Mouse (Mus musculus) hindbrain, postnatal 0 days (tissue): ENCODE results near the gene Hsd11b1. TPM values are rescaled to one million over a fixed set of nuclear protein-coding genes. Genes with fewer than 3 reads are reported as not detected.

ENCODE experiments used
- ATAC-seq: fragments of 200-750 bp; cut with Nextera tagmentation; 2 replicates; pipeline ENCODE4 v1.8.0; 2017; ENCODE audit warnings: mild to moderate bottlenecking, moderate TSS enrichment, moderate library complexity
- DNase-seq: peaks from one replicate; pipeline ENCODE4 v3.0.0-alpha.2; 2015; ENCODE audit warnings: low spot score
- H3K27ac ChIP-seq: fragments of 300-500 bp; sonication (generic); 2 replicates; pipeline ENCODE4 v1.5.1; 2014; ENCODE audit warnings: mild to moderate bottlenecking
- H3K27me3 ChIP-seq: fragments of 300-500 bp; sonication (generic); 2 replicates; pipeline ENCODE4 v1.6.1; 2014; ENCODE audit warnings: low read length, mixed read lengths; ENCODE audit not compliant: insufficient read depth
- H3K36me3 ChIP-seq: fragments of 300-500 bp; sonication (generic); 2 replicates; pipeline ENCODE4 v1.6.1; 2014; ENCODE audit warnings: low read length, mixed read lengths; ENCODE audit not compliant: insufficient read depth
- H3K4me1 ChIP-seq: fragments of 300-500 bp; sonication (generic); 2 replicates; pipeline ENCODE4 v1.6.1; 2014; ENCODE audit warnings: antibody characterized with exemption, low read length, mixed read lengths; ENCODE audit not compliant: insufficient read depth
- H3K4me2 ChIP-seq: fragments of 300-500 bp; sonication (generic); 2 replicates; pipeline ENCODE4 v1.6.1; 2014; ENCODE audit warnings: low read depth, mild to moderate bottlenecking, low read length, moderate library complexity, mixed read lengths
- H3K4me3 ChIP-seq: fragments of 300-500 bp; sonication (generic); 2 replicates; pipeline ENCODE4 v1.5.1; 2014; ENCODE audit warnings: low read length
- H3K9ac ChIP-seq: fragments of 300-500 bp; sonication (generic); replicated peaks from 2 replicates; pipeline ENCODE4 v1.6.1; 2014; ENCODE audit warnings: mild to moderate bottlenecking, low read length, moderate library complexity, mixed read lengths
- H3K9me3 ChIP-seq: fragments of 300-500 bp; sonication (generic); 2 replicates; pipeline ENCODE4 v1.6.1; 2016; ENCODE audit warnings: low read length, mixed read lengths
- CTCF ChIP-seq: IDR thresholded peaks from 2 replicates; pipeline ENCODE4 v1.5.1; 2016; ENCODE audit warnings: antibody characterized with exemption, control low read depth, low read depth
- WGBS: fragments of 180-500 bp; shearing (Covaris S2); extraction: QIAGEN DNeasy Blood & Tissue Kit; methylation state at CpG from one replicate; pipeline ENCODE4 v1.1.7; 2014; 5-methylcytosine and 5-hydroxymethylcytosine counted together
- polyA plus RNA-seq: library from polyadenylated mRNA; unstranded; fragments of >200 nt; fragmentation: Nextera tagmentation; extraction: Ambion mirVana; gene quantifications from 2 replicates; pipeline ENCODE4 v1.2.1, GENCODE M21; 2015
- total RNA-seq: library from RNA; depleted of rRNA; stranded (reverse); fragments of >200 nt; gene quantifications from 2 replicates; pipeline ENCODE4 v1.2.3, GENCODE M21; 2014

The Hsd11b1 gene
- total and polyA plus RNA-seq, 2 experiments from 2014 or later: 2.3 to 2.5 TPM

DNA sequence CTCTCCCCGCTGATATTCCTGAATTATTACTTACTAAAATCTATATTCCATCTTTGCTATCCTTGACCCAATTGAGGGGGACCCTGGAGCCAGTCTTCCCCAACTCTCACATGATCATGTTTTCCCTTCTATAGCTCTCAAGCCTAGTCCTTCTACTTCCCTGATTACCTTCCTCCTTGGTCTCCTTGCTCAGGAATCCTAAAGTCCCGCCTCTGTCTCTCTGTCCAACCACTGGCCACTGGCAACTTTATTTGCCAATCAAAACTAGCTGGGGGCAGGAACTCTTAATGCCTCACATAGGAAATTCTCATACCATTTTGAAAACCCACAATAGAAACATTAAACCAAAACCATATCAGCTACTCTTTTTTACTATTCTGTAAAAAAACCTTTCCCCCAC is 17.5 kb upstream of the Hsd11b1 start:
- no peak overlapping the region for H3K27ac ChIP-seq
- TF ChIP-seq CTCF: no peak
- H3K9me3 ChIP-seq: no peaks in the 10 kb centered on the region
- no peak overlapping the region for H3K4me3 ChIP-seq
- ATAC-seq: no peak
- no peaks in the 10 kb centered on the region for H3K36me3 ChIP-seq
- 94% methylated on average over 2 of the region's 2 CpGs for WGBS
- H3K4me1 ChIP-seq: peaks cover 2% of the 10 kb centered on the region; the same call in 1 of the 2 replicates
- no peak overlapping the region for H3K4me2 ChIP-seq
- no peaks in the 10 kb centered on the region for H3K27me3 ChIP-seq
- DNase-seq: no peak
- H3K9ac ChIP-seq: no peak overlapping the region

DNA sequence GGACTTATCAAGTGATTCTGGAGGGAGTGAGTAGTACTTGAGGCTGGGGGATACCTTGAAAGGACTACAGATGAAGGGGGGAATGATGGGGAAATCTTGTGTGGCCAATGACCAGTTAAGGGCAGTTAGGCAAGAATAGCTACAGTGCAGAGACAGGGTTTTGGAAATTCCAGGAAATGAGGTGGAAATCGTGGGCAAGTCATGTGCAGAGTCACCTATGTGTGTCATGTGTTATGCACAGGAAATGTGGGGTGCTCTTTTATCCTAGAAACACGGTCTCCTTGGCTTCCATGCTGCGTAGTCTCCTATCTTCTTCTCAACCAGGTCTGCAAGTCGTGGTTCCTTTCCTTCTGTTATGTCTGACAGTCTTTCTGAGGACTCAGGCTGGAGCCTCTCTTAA is 15.6 kb upstream of the Hsd11b1 start:
- Histone ChIP-seq H3K27ac (no peak overlapping the region), H3K4me3 (no peak overlapping the region), H3K4me1 (peaks cover 2% of the 10 kb centered on the region; the same call in 1 of the 2 replicates), H3K4me2 (no peak overlapping the region), H3K27me3 (no peaks in the 10 kb centered on the region), H3K9me3 (no peaks in the 10 kb centered on the region), H3K36me3 (no peaks in the 10 kb centered on the region), H3K9ac (no peak overlapping the region)
- 82% methylated on average over 4 of the region's 4 CpGs for whole genome bisulfite sequencing
- no peak for ATAC-seq
- TF ChIP-seq CTCF: no peak
- no peak for DNase-seq

DNA sequence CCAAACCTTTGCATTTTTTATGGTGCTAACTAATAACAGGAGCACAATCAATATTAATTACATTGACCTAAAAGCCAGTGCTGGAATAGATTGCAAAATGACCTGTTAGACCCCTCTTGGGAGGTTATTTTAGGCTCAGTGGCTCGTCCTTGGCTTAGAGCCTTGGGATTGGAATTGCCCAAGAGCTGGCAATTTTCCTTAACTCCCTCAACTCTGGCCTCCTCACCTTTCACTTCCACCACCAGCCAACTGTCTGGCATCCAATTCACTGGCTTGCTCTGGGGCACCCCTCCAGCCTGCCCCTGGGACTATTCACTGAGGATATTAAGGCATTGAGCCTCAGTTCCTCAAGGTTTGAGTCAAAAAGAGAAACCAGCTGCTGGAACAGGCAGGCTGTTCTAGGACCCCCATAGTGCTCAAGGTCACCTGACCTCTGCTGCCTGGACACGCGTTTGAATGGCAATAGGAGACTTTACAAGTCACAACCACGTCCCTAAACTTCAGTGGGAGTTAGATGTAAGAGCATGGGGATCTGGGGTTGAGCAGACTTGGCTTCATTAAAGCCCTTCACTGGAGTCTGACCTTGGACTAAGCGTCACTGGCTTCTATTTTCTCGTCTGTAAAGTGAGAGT is 14.7 kb upstream of the Hsd11b1 start:
- H3K27ac ChIP-seq: no peak overlapping the region

DNA sequence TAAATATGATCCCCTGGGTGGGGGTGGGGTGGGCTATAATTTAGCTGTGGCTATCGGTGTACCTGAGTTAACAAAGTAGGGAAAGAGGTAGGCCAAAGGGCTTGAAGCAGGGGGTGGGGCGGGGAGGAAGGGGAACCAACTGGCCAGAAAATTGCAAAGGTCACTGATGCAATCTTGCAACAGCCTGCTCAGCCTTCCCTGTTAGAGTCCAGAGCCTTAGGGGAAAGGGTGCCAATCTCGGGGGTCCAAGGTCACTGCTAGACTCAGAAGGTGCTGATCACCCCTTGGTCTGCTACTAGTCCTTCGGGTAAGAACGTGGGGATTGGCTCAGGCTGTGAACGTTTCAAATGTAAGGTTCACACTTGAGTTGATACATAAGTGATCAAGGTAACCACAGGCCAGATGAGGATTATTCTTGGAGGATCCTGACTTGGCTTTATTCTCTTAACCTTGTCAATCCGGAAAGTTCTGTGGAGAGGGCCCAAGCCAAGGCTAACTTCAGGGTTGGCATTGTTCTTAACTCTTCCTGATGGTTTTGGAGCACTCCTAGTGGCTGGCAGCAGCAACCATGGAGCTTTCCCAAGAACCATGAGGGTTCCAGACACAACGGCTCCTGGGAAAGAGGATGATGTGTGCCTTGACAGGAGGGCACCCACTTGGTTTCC is 10.7 kb upstream of the Hsd11b1 start:
- H3K27ac ChIP-seq: no peak overlapping the region
- TF ChIP-seq CTCF: no peak

More for the DNA sequence above, 14.7 kb upstream of the Hsd11b1 start:
- no peaks in the 10 kb centered on the region for H3K27me3 ChIP-seq
- WGBS: 34% methylated on average over 6 of the region's 6 CpGs
- no peak for TF ChIP-seq CTCF
- H3K36me3 ChIP-seq: no peaks in the 10 kb centered on the region
- H3K4me2 ChIP-seq: no peak overlapping the region
- no peak overlapping the region for H3K9ac ChIP-seq
- no peak overlapping the region for H3K4me3 ChIP-seq
- no peak for ATAC-seq
- no peaks in the 10 kb centered on the region for H3K9me3 ChIP-seq
- H3K4me1 ChIP-seq: peaks cover 2% of the 10 kb centered on the region; the same call in 1 of the 2 replicates
- no peak for DNase-seq

DNA sequence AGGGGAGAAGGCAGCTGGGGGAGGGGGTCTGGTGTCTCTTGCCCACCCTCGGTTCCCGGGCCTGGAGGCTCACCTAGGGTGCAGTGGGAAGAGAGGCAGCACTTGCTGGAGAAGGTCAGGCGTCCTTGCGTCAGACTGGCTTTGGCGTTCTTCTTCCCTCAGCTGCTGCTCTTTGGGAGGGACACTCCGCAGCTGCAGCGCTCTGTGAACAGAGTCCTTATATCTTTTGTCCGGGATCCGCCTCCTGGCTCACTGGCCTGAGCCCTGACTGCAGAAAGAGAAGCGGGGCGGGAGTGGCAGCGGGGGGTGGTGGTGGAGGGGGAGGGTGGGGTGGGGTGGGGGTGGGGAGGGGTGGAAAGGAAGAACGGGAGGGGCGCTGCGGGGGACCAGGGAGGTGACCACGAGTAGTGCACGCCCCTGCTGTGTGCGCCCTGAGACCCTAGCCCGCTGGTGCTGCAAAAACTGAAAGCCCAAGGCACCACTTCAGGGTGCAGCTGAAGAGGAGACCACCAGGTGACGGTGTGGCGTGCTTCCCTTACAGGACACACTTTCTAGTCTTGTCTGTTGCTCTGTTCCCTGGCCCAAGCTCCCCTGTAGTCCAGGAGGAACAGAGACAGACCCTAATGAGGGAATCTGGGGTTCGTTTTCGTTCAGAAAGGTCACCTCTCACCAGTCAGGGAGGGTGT is 9.2 kb upstream of the Hsd11b1 start, which contains the start of gene G0s2:
Gene G0s2, minus strand, starts transcription at position 302 of the 686 bp plus-strand sequence.
- H3K9ac ChIP-seq: peak within 1 kb of the TSS; percentile 40
- peaks cover 4% of the 10 kb centered on the region; the same call in 1 of the 2 replicates for H3K4me1 ChIP-seq
- no peaks in the 10 kb centered on the region for H3K36me3 ChIP-seq
- H3K4me2 ChIP-seq: peak within 1 kb of the TSS; percentile 52
- DNase-seq (peak; percentile 70), ATAC-seq (peak; percentile 82)
- no peaks in the 10 kb centered on the region for H3K27me3 ChIP-seq
- peak within 1 kb of the TSS; percentile 78 for H3K27ac ChIP-seq
- WGBS: 1% methylated on average over 19 of the region's 23 CpGs
- peak within 1 kb of the TSS; percentile 25 for H3K4me3 ChIP-seq
- H3K9me3 ChIP-seq: no peaks in the 10 kb centered on the region
- peak; percentile 77 for TF ChIP-seq CTCF

More for the DNA sequence above, 10.7 kb upstream of the Hsd11b1 start:
- Histone ChIP-seq H3K4me2 (no peak overlapping the region), H3K36me3 (no peaks in the 10 kb centered on the region), H3K27me3 (no peaks in the 10 kb centered on the region), H3K9ac (no peak overlapping the region), H3K4me3 (no peak overlapping the region), H3K4me1 (peaks cover 6% of the 10 kb centered on the region; the same call in 1 of the 2 replicates), H3K9me3 (no peaks in the 10 kb centered on the region)
- WGBS: 82% methylated on average over 8 of the region's 8 CpGs
- DNase-seq (no peak), ATAC-seq (no peak)

DNA sequence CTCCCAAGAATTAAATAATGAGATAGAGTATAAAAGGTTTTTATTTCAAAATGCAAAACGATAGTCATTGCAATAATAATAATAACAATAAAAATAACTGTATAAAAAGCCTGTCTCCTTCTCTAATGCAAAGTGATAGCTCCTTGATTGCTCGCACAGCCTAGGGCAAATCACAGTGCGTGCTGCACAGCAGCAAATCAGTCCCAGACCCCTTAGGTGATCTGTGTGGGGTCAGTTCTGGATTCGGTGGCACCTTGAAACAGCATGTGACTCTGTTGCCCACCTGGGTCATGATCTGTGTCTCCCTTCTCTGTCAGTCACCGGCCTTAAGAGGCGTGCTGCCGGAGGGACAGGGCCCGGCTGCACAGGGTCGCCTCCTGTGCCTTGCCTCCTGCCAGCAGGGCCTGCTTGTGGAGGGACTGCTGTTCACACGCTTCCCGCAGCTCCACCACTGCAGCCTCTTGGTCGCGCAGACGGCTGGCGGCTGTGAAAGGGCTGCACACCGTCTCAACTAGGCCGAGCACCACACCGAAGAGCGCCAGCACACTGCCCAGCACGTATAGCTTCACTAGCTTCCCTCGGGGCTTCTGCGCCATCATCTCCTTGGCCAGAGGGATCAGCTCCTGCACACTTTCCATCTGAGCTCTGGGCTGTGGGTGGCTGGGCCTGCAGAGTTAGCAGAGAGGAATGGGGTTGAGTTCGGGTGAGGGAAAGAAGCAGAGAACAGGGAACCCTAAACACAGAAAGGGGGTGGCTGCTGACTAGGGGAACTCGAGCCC is 8.5 kb upstream of the Hsd11b1 start:
- TF ChIP-seq CTCF: no peak
- ATAC-seq (peak; percentile 68), DNase-seq (peak; percentile 55)
- peak overlapping the region; percentile 25 for H3K4me3 ChIP-seq
- WGBS: 16% methylated on average over 24 of the region's 24 CpGs
- no peaks in the 10 kb centered on the region for H3K36me3 ChIP-seq
- peak overlapping the region; percentile 52 for H3K4me2 ChIP-seq
- 0 out of 2 replicates have a peak, but pooled peaks cover 4% of the 10 kb centered on the region for H3K4me1 ChIP-seq
- H3K9ac ChIP-seq: peak overlapping the region; percentile 40
- no peaks in the 10 kb centered on the region for H3K27me3 ChIP-seq
- H3K27ac ChIP-seq: peak overlapping the region; percentile 78
- no peaks in the 10 kb centered on the region for H3K9me3 ChIP-seq
